Mouse (Mus musculus) heart, embryonic 15.5 days (tissue): ENCODE results near the gene Il17c. TPM values are rescaled to one million over a fixed set of nuclear protein-coding genes. Genes with fewer than 3 reads are reported as not detected.

ENCODE experiments used
- ATAC-seq: fragments of 200-750 bp; cut with Nextera tagmentation; replicated peaks from 2 replicates; pipeline ENCODE4 v1.8.0; 2017; ENCODE audit warnings: low read depth, moderate TSS enrichment; ENCODE audit not compliant: insufficient number of reproducible peaks, insufficient read depth, low FRiP score
- H3K27ac ChIP-seq: fragments of 300-500 bp; sonication (generic); 2 replicates; pipeline ENCODE4 v1.5.1; 2015; ENCODE audit warnings: mild to moderate bottlenecking, inconsistent platforms
- H3K27me3 ChIP-seq: fragments of 300-500 bp; sonication (generic); 2 replicates; pipeline ENCODE4 v1.6.1; 2015; ENCODE audit warnings: inconsistent platforms
- H3K36me3 ChIP-seq: fragments of 300-500 bp; sonication (generic); 2 replicates; pipeline ENCODE4 v1.6.1; 2015; ENCODE audit warnings: mild to moderate bottlenecking, inconsistent platforms
- H3K4me1 ChIP-seq: fragments of 300-500 bp; sonication (generic); replicated peaks from 2 replicates; pipeline ENCODE4 v1.6.1; 2015; ENCODE audit warnings: inconsistent platforms
- H3K4me2 ChIP-seq: fragments of 300-500 bp; sonication (generic); 2 replicates; pipeline ENCODE4 v1.6.1; 2015; ENCODE audit warnings: inconsistent platforms, mild to moderate bottlenecking, moderate library complexity
- H3K4me3 ChIP-seq: fragments of 300-500 bp; sonication (generic); 2 replicates; pipeline ENCODE4 v1.5.1; 2015; ENCODE audit warnings: mild to moderate bottlenecking, inconsistent platforms
- H3K9ac ChIP-seq: fragments of 300-500 bp; sonication (generic); 2 replicates; pipeline ENCODE4 v1.6.1; 2015; ENCODE audit warnings: mild to moderate bottlenecking, inconsistent platforms
- H3K9me3 ChIP-seq: fragments of 300-500 bp; sonication (generic); replicated peaks from 2 replicates; pipeline ENCODE4 v1.6.1; 2016; ENCODE audit warnings: inconsistent platforms
- WGBS: fragments of 180-500 bp; shearing (Covaris S2); methylation state at CpG from one replicate; pipeline ENCODE4 v1.1.7; 2015; ENCODE audit warnings: mixed read lengths; 5-methylcytosine and 5-hydroxymethylcytosine counted together
- polyA plus RNA-seq: library from polyadenylated mRNA; unstranded; fragments of >200 nt; fragmentation: Nextera tagmentation; extraction: Ambion mirVana; gene quantifications from 2 replicates; pipeline ENCODE4 v1.2.1, GENCODE M21; 2015

The Il17c gene
- polyA plus RNA-seq, 1 experiment from 2014 or later: not detected

DNA sequence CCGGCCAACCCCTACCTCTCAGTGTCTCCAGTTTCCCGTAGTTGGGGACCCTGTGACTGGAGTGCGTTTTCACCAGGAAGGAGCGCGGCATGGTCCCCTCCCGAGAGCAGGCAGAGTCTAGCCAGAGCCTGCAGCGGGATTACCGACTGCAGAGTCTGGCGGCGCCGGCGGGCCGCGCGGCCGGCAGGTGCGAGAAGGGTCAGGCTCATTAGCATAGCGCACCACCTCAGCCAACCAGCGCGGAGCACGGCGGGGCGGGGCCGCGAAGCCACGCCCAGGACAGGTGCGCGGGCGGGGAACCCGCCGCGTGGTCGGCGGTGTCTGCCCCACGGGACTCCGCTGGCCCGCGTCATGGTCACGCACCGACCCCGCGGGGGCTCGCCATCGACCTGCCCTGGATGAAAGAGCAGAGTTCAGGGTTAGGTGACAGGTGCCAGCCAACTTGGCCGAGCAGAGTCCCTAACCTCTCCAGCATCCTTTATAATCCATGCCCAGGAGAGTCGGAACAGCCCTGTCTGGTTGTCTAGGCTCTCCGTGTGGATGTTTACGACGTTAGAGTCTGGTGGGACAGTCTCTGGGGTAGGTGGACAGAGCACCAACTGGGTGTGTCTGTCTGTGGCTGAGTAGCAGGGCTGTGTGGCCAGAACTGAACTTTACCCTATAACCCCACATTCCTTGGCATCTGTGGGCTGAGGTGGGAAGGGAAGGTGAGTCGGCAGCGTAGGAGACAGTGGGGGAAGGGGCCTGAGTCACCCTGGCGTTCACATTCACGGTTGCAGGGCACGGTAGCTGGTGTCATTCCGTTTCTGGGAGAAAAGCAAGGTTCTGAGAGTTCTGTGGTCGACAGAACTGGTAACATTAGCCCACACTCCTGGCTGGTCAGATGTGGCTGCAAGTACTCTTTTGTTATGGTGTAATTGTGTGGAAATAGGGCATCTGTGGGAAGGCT, 39.0 kb downstream of the Il17c start, which contains the start of gene Snai3:
Gene Snai3 (minus strand): TSS at position 210 of the 949 bp plus-strand sequence.
- H3K9me3 ChIP-seq: no peaks in the 10 kb centered on the region
- no peak within 1 kb of the TSS for H3K27ac ChIP-seq
- peak within 1 kb of the TSS; percentile 59 for H3K9ac ChIP-seq
- H3K4me3 ChIP-seq: peak within 1 kb of the TSS; percentile 50
- peaks cover 23% of the 10 kb centered on the region for H3K27me3 ChIP-seq
- H3K36me3 ChIP-seq: no peaks in the 10 kb centered on the region; the same call in 1 of the 2 replicates
- ATAC-seq: peak; percentile 82
- H3K4me2 ChIP-seq: peak within 1 kb of the TSS; percentile 91
- WGBS: 5% methylated on average over 56 of the region's 56 CpGs
- peaks cover 39% of the 10 kb centered on the region for H3K4me1 ChIP-seq

DNA sequence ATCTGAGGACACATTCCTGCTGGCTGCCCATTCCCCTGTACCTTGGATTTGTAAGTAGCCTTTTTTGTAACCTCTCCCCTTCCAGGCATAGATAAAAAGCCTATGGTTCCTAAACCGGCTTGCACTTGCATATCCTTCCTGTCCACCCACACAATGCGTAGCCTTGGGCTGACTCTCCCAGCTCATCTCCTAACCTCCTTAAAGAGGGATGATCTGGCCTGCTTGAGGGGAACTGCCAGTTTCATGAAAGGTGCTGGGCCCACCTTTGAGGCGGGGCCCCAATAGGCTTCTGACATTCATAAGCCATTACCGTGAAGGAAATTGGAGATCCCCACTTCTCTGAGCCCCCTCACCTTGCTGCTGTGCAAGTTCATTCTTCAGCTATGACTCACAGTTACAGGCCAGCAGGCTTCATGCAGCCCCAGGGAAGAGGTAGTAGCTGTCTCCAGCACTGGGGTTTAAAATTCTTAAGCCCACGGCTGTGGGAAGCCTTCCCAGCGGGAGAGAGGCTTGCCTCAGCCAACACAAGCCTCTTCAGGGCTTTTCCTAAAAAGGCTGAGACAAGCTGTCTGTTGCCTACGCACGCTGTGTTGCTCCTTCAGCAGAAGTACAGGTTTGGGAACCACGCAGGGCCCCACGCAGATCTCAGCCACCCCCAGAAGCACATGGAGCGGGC, 39.8 kb downstream of the Il17c start:
- H3K9me3 ChIP-seq: no peaks in the 10 kb centered on the region
- peaks cover 23% of the 10 kb centered on the region for H3K27me3 ChIP-seq
- H3K36me3 ChIP-seq: peaks cover 8% of the 10 kb centered on the region
- WGBS: 64% methylated on average over 11 of the region's 11 CpGs
- H3K9ac ChIP-seq: no peak overlapping the region
- H3K4me3 ChIP-seq: no peak overlapping the region
- ATAC-seq: no peak
- H3K4me1 ChIP-seq: peaks cover 39% of the 10 kb centered on the region
- H3K4me2 ChIP-seq: no peak overlapping the region
- H3K27ac ChIP-seq: no peak overlapping the region

GRCm38 (mm10) chr8:122462510-122462909, 40.7 kb downstream of the Il17c start:
- Histone ChIP-seq H3K4me3 (no peak overlapping the region), H3K4me1 (peaks cover 39% of the 10 kb centered on the region), H3K9me3 (no peaks in the 10 kb centered on the region), H3K36me3 (peaks cover 17% of the 10 kb centered on the region), H3K27me3 (peaks cover 23% of the 10 kb centered on the region), H3K27ac (no peak overlapping the region), H3K9ac (no peak overlapping the region), H3K4me2 (no peak overlapping the region)
- WGBS: 65% methylated on average over 8 of the region's 8 CpGs
- ATAC-seq: no peak

DNA sequence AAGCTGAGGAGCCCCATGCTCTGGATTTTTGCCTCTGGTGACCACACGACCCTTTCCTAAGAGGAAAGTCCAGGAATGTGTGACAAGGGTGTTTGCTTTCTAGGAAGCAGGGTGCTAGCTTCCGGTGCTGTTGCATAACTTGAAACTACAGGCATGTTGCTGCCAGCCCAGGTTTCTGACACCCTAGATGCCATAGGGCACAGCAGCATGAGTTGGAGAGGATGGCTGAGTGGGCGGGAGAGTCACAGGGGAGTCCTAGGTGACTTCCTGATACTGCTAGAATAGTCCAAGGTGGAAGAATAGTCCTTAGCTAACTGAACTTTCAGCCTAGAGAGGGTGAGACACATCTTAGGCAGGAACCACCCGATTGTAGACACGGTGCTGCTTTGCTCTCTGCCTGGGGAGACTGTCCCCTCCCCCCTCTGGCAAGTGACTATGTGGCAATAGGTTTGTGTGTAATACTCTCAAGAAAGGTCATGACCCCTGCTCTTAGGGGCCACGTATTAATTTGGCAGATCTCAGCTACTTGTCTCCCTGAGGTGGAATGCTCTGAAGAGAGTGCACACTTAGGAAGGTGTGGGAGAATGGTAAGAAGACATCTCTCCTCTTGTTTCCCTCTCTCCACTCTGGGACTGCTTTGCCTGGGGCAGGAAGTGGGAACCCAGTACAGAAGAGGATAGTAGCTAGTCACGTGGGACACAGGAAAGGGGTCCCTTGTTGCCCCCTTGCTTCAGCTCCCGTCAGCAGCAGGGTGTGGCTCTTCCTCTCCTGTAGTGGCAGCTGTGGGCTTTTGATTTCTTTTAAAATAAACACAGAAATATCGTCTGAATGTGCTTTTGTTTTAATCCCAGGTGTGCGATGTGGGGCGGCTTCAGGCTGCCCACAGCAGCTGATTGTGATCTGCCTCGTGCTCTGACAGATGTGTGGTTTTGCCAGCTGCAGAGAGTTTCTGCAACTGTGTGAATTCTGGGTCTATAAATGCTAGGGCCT, 42.1 kb downstream of the Il17c start:
- no peaks in the 10 kb centered on the region for H3K9me3 ChIP-seq
- peaks cover 31% of the 10 kb centered on the region for H3K36me3 ChIP-seq
- no peak overlapping the region for H3K4me3 ChIP-seq
- H3K27ac ChIP-seq: no peak overlapping the region
- WGBS: 46% methylated on average over 12 of the region's 12 CpGs
- no peak overlapping the region for H3K9ac ChIP-seq
- H3K27me3 ChIP-seq: peaks cover 15% of the 10 kb centered on the region
- no peak for ATAC-seq
- no peak overlapping the region for H3K4me2 ChIP-seq
- peaks cover 37% of the 10 kb centered on the region for H3K4me1 ChIP-seq

DNA sequence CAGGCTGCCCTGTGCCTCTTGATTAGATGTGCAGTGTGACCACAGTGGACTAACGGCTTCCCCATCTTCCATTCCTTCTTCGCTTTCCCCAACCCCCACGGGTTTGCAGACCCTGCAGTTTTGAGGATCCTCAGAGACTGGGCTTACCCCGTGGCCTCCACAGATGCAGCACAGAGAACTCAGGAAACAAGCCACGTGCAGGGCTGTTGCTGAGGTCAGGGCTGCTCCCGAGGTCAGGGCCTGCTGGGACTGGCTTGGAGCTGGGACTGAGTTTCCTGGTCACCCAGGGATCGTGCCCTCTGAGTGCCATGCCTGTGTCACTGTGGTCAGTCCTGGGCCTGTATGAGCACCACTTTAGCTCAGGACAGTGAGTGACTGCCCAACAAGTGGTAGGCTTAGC, 43.2 kb downstream of the Il17c start:
- Histone ChIP-seq H3K4me1 (peaks cover 36% of the 10 kb centered on the region), H3K36me3 (peaks cover 33% of the 10 kb centered on the region), H3K27ac (no peak overlapping the region), H3K27me3 (peaks cover 9% of the 10 kb centered on the region), H3K9me3 (no peaks in the 10 kb centered on the region), H3K9ac (no peak overlapping the region), H3K4me2 (no peak overlapping the region), H3K4me3 (no peak overlapping the region)
- 59% methylated on average over 7 of the region's 7 CpGs for WGBS
- ATAC-seq: no peak

DNA sequence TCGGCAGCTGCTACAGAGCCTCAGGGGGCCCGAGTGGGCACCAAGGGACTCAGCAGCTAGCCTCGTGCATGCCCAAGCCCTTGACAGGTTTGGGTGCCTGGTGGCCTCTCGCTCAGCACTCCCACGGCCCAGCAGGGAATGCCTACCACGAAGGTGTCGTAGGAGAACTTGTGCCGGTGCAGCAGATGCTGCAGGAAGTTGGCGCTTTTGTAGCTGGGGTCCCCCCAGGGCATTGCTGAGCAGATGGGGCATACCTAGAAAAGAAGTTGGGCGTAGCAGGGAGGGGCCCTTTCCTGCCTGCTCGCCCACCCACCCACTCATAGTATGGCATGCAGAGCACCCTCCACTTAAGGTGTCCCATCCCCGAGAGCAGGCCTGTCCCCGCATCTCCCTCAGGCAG, 46.0 kb downstream of the Il17c start:
- H3K36me3 ChIP-seq: peaks cover 36% of the 10 kb centered on the region
- peaks cover 16% of the 10 kb centered on the region for H3K4me1 ChIP-seq
- H3K9me3 ChIP-seq: no peaks in the 10 kb centered on the region
- no peaks in the 10 kb centered on the region for H3K27me3 ChIP-seq
- H3K27ac ChIP-seq: no peak overlapping the region
- ATAC-seq: no peak
- H3K9ac ChIP-seq: no peak overlapping the region
- H3K4me3 ChIP-seq: no peak overlapping the region
- no peak overlapping the region for H3K4me2 ChIP-seq
- 86% methylated on average over 13 of the region's 13 CpGs for whole genome bisulfite sequencing

DNA sequence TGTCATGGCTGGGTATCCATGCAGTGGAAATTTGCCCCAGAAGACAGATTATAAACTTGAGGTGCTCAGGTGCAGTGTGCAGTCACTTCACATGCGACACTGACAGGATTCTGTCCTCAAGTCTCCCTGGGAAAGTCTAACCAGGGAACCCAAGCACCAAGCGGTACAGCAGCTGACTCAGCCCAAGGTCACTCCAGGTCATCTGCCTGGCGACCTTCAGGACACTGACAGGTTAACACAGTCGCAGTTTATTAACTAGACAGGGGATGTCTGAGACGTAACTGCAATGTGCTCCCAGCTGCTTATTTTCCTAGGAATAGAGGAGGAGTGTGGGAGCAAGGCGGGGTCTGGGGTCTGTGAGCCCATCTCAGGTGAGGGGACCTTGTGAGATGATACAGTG, 47.6 kb downstream of the Il17c start:
- Histone ChIP-seq H3K27ac (no peak overlapping the region), H3K4me2 (no peak overlapping the region), H3K4me3 (no peak overlapping the region), H3K9ac (no peak overlapping the region), H3K27me3 (no peaks in the 10 kb centered on the region), H3K9me3 (no peaks in the 10 kb centered on the region), H3K4me1 (peaks cover 20% of the 10 kb centered on the region), H3K36me3 (peaks cover 48% of the 10 kb centered on the region)
- 71% methylated on average over 6 of the region's 6 CpGs for WGBS
- ATAC-seq: no peak

GRCm38 (mm10) chr8:122469965-122470364, 48.1 kb downstream of the Il17c start:
- no peak overlapping the region for H3K27ac ChIP-seq

GRCm38 (mm10) chr8:122470691-122471090, 48.9 kb downstream of the Il17c start:
- no peak overlapping the region for H3K4me3 ChIP-seq
- peaks cover 29% of the 10 kb centered on the region for H3K4me1 ChIP-seq
- H3K4me2 ChIP-seq: no peak overlapping the region
- H3K9me3 ChIP-seq: no peaks in the 10 kb centered on the region
- H3K27ac ChIP-seq: no peak overlapping the region
- peaks cover 48% of the 10 kb centered on the region for H3K36me3 ChIP-seq
- no peaks in the 10 kb centered on the region for H3K27me3 ChIP-seq
- ATAC-seq: no peak
- no peak overlapping the region for H3K9ac ChIP-seq
- 82% methylated on average over 5 of the region's 5 CpGs for WGBS

More at GRCm38 (mm10) chr8:122469965-122470364, 48.1 kb downstream of the Il17c start:
- no peaks in the 10 kb centered on the region for H3K9me3 ChIP-seq
- no peak overlapping the region for H3K4me3 ChIP-seq
- peaks cover 48% of the 10 kb centered on the region for H3K36me3 ChIP-seq
- H3K27me3 ChIP-seq: no peaks in the 10 kb centered on the region
- no peak overlapping the region for H3K4me2 ChIP-seq
- WGBS: 78% methylated on average over 10 of the region's 10 CpGs
- ATAC-seq: no peak
- H3K4me1 ChIP-seq: peaks cover 26% of the 10 kb centered on the region
- H3K9ac ChIP-seq: no peak overlapping the region
